Mouse (Mus musculus) MEL (cell line): Measurements from ENCODE around the gene Zfand3. TPM values are rescaled to one million over a fixed set of nuclear protein-coding genes. Genes with fewer than 3 reads are reported as not detected.

ENCODE experiments used
- DNase-seq: peaks from one replicate; pipeline ENCODE4 v3.0.0; 2011; ENCODE audit warnings: low read depth, low spot score
- H3K27ac ChIP-seq: 2 replicates; pipeline ENCODE4 v1.5.1; 2012; ENCODE audit warnings: low read depth, mild to moderate bottlenecking, control low read depth, low read length, moderate library complexity; ENCODE audit not compliant: control insufficient read depth
- H3K27me3 ChIP-seq, 2 experiments: fragments of 150-350 bp in 1 of 2; sonication (generic) in 1 of 2; 2 replicates each; pipeline ENCODE4 v1.6.1; 2012; ENCODE audit warnings: low read length in 2 of 2, mild to moderate bottlenecking in 2 of 2, improper control_type of control experiment in 1 of 2, moderate library complexity in 1 of 2; ENCODE audit not compliant: insufficient read depth in 2 of 2, control insufficient read depth in 1 of 2
- H3K36me3 ChIP-seq, 2 experiments: 2 replicates each; pipeline ENCODE4 v1.6.1; 2012 to 2014; ENCODE audit warnings: low read length in 2 of 2, improper control_type of control experiment in 1 of 2, inconsistent platforms in 1 of 2, mild to moderate bottlenecking in 1 of 2; ENCODE audit not compliant: insufficient read depth in 2 of 2, control insufficient read depth in 1 of 2
- H3K4me1 ChIP-seq, 2 experiments: fragments of 150-350 bp in 1 of 2; sonication (generic) in 1 of 2; 2 replicates each; pipeline ENCODE4 v1.6.1; 2012; ENCODE audit warnings: low read length in 2 of 2, improper control_type of control experiment in 1 of 2, mild to moderate bottlenecking in 1 of 2; ENCODE audit not compliant: insufficient read depth in 2 of 2, control insufficient read depth in 1 of 2
- H3K4me3 ChIP-seq, 2 experiments: fragments of 150-350 bp in 1 of 2; sonication (generic) in 1 of 2; 2 replicates each; pipeline ENCODE4 v1.5.1; 2012; ENCODE audit warnings: low read depth in 2 of 2, low read length in 2 of 2, mild to moderate bottlenecking in 2 of 2, moderate library complexity in 2 of 2, control low read depth in 1 of 2, improper control_type of control experiment in 1 of 2; ENCODE audit not compliant: control insufficient read depth in 1 of 2, insufficient read depth in 1 of 2
- H3K79me2 ChIP-seq: 2 replicates; pipeline ENCODE4 v1.6.1; 2012; ENCODE audit warnings: mild to moderate bottlenecking, low read length, moderate library complexity; ENCODE audit not compliant: control insufficient read depth, poor library complexity, insufficient read depth
- H3K9ac ChIP-seq: 2 replicates; pipeline ENCODE4 v1.6.1; 2012; ENCODE audit warnings: low read depth, mild to moderate bottlenecking, control low read depth, low read length, moderate library complexity; ENCODE audit not compliant: control insufficient read depth, poor library complexity, severe bottlenecking
- H3K9me3 ChIP-seq: fragments of 150-350 bp; sonication (generic); replicated peaks from 2 replicates; pipeline ENCODE4 v1.6.1; 2012; ENCODE audit warnings: mild to moderate bottlenecking, low read length, improper control_type of control experiment, moderate library complexity; ENCODE audit not compliant: insufficient read depth
- BHLHE40 ChIP-seq: IDR thresholded peaks from 2 replicates; pipeline ENCODE4 v1.6.1; 2012; ENCODE audit warnings: low read depth, mild to moderate bottlenecking, inconsistent platforms, low read length, improper control_type of control experiment, borderline replicate concordance
- ETS1 ChIP-seq: IDR thresholded peaks from 2 replicates; pipeline ENCODE4 v1.6.1; 2012; ENCODE audit warnings: low read depth, mild to moderate bottlenecking, inconsistent platforms, low read length, improper control_type of control experiment, moderate library complexity
- MYC ChIP-seq: IDR thresholded peaks from 2 replicates; pipeline ENCODE4 v1.6.1; 2011; ENCODE audit warnings: low read depth, mild to moderate bottlenecking, low read length, improper control_type of control experiment, moderate library complexity
- NELFE ChIP-seq: IDR thresholded peaks from 2 replicates; pipeline ENCODE4 v1.6.1; 2011; ENCODE audit warnings: low read depth, low read length, improper control_type of control experiment
- POLR2A ChIP-seq, 2 experiments: IDR thresholded peaks; 2 replicates each; pipeline ENCODE4 v1.6.1; 2011 to 2012; ENCODE audit warnings: low read length in 2 of 2, mild to moderate bottlenecking in 2 of 2, control low read depth in 1 of 2, improper control_type of control experiment in 1 of 2, low read depth in 1 of 2, moderate library complexity in 1 of 2; ENCODE audit not compliant: control insufficient read depth in 1 of 2, insufficient read depth in 1 of 2, poor library complexity in 1 of 2
- TBP ChIP-seq: IDR thresholded peaks from 2 replicates; pipeline ENCODE4 v1.8.0; 2011; ENCODE audit warnings: low read depth, low read length, improper control_type of control experiment
- UBTF ChIP-seq: IDR thresholded peaks from 2 replicates; pipeline ENCODE4 v1.6.1; 2012; ENCODE audit warnings: low read depth, mild to moderate bottlenecking, inconsistent platforms, low read length, improper control_type of control experiment, moderate library complexity, borderline replicate concordance; ENCODE audit not compliant: insufficient read depth
- ZC3H11A ChIP-seq: IDR thresholded peaks from 2 replicates; pipeline ENCODE4 v1.6.1; 2012; ENCODE audit warnings: low read depth, mild to moderate bottlenecking, inconsistent platforms, low read length, improper control_type of control experiment
- ZMIZ1 ChIP-seq: IDR thresholded peaks from 2 replicates; pipeline ENCODE4 v1.6.1; 2012; ENCODE audit warnings: low read depth, mild to moderate bottlenecking, inconsistent platforms, low read length, improper control_type of control experiment, moderate library complexity
- polyA plus RNA-seq, 2 experiments: library from polyadenylated mRNA; stranded (reverse) in 1 of 2; unstranded in 1 of 2; fragments of >175 nt in 1 of 2; fragments of >200 nt in 1 of 2; gene quantifications; 2 replicates each; pipeline versions ENCODE4 v1.2.1 to v1.2.4; 2012; ENCODE audit warnings: low replicate concordance in 2 of 2, low read depth in 1 of 2; ENCODE audit not compliant: insufficient read length in 2 of 2, insufficient read depth in 1 of 2, missing spikeins in 1 of 2
- total RNA-seq: library from RNA; depleted of rRNA; stranded (reverse); fragments of 300-350 nt; gene quantifications from 2 replicates; pipeline ENCODE4 v1.2.3, GENCODE M21; 2012

Zfand3 gene
- total and polyA plus RNA-seq, 3 experiments: 28.3 to 48.8 TPM; not detected in 1

- no peak overlapping the region for H3K9ac ChIP-seq
- no peak for DNase-seq
- no peaks in the 10 kb centered on the region for H3K36me3 ChIP-seq
- H3K4me1 ChIP-seq: no peaks in the 10 kb centered on the region
- no peak overlapping the region for H3K27ac ChIP-seq
- no peaks in the 10 kb centered on the region for H3K79me2 ChIP-seq
- TF ChIP-seq ETS1: no peak
- no peak overlapping the region for H3K4me3 ChIP-seq
- no peaks in the 10 kb centered on the region for H3K9me3 ChIP-seq
- no peaks in the 10 kb centered on the region for H3K27me3 ChIP-seq
Measured at GRCm38 (mm10) chr17:30235380-30235779, 230.8 kb downstream of the Zfand3 start.

- Histone ChIP-seq H3K27ac (no peak overlapping the region), H3K9ac (no peak overlapping the region), H3K4me1 (no peaks in the 10 kb centered on the region), H3K9me3 (no peaks in the 10 kb centered on the region), H3K27me3 (no peaks in the 10 kb centered on the region), H3K79me2 (no peaks in the 10 kb centered on the region), H3K4me3 (no peak overlapping the region), H3K36me3 (no peaks in the 10 kb centered on the region)
- DNase-seq: no peak
- TF ChIP-seq MYC: no peak
- TF ChIP-seq NELFE: no peak
Measured at GRCm38 (mm10) chr17:30236611-30237010, 232.1 kb downstream of the Zfand3 start.

- DNase-seq: no peak
- no peaks in the 10 kb centered on the region for H3K36me3 ChIP-seq
- H3K27ac ChIP-seq: no peak overlapping the region
- no peaks in the 10 kb centered on the region for H3K9me3 ChIP-seq
- H3K4me3 ChIP-seq: no peak overlapping the region
- no peaks in the 10 kb centered on the region for H3K27me3 ChIP-seq
- no peaks in the 10 kb centered on the region for H3K79me2 ChIP-seq
- no peak overlapping the region for H3K9ac ChIP-seq
- no peaks in the 10 kb centered on the region for H3K4me1 ChIP-seq
- TF ChIP-seq POLR2A (IDR thresholded peaks at IDR 0.05; ENCODE audit: control insufficient read depth in 1 of 2, insufficient read depth in 1 of 2, low read depth in 1 of 2, low read length in 2 of 2, poor library complexity in 1 of 2) (no peak), TBP (no peak), ZMIZ1 (no peak), NELFE (no peak), ZC3H11A (no peak), BHLHE40 (no peak)
Measured at GRCm38 (mm10) chr17:30237600-30237999, 233.1 kb downstream of the Zfand3 start.

- TF ChIP-seq UBTF (no peak), NELFE (no peak)
- Histone ChIP-seq H3K79me2 (no peaks in the 10 kb centered on the region), H3K27ac (no peak overlapping the region), H3K27me3 (no peaks in the 10 kb centered on the region), H3K4me1 (no peaks in the 10 kb centered on the region), H3K9me3 (no peaks in the 10 kb centered on the region), H3K36me3 (no peaks in the 10 kb centered on the region), H3K4me3 (no peak overlapping the region), H3K9ac (no peak overlapping the region)
- no peak for DNase-seq
Measured at GRCm38 (mm10) chr17:30239458-30239857, 234.9 kb downstream of the Zfand3 start.
